Mouse (Mus musculus) thymus, adult 2 months (tissue): ENCODE measurements around the gene Nup210l. TPM values are rescaled to one million over a fixed set of nuclear protein-coding genes. Genes with fewer than 3 reads are reported as not detected.

Experiments
- DNase-seq: peaks from one replicate; pipeline ENCODE4 v3.0.0; 2021
- H3K27ac ChIP-seq: fragments of 200-500 bp; 2 replicates; pipeline ENCODE4 v1.5.1; 2012; ENCODE audit warnings: low read length, control low read depth; ENCODE audit not compliant: control insufficient read depth, insufficient read depth
- H3K27me3 ChIP-seq: fragments of 200-500 bp; 2 replicates; pipeline ENCODE4 v1.6.1; 2012; ENCODE audit warnings: mild to moderate bottlenecking, low read length, moderate library complexity, mixed read lengths; ENCODE audit not compliant: control insufficient read depth, insufficient read depth
- H3K36me3 ChIP-seq: fragments of 200-500 bp; 2 replicates; pipeline ENCODE4 v1.6.1; 2012; ENCODE audit warnings: mild to moderate bottlenecking, low read length, moderate library complexity; ENCODE audit not compliant: control insufficient read depth, insufficient read depth
- H3K4me1 ChIP-seq: fragments of 200-500 bp; replicated peaks from 2 replicates; pipeline ENCODE4 v1.6.1; 2012; ENCODE audit warnings: low read length; ENCODE audit not compliant: control insufficient read depth, insufficient read depth
- H3K4me3 ChIP-seq: fragments of 200-500 bp; 2 replicates; pipeline ENCODE4 v1.5.1; 2012; ENCODE audit warnings: mild to moderate bottlenecking, low read length, control low read depth, moderate library complexity; ENCODE audit not compliant: control insufficient read depth, insufficient read depth
- CTCF ChIP-seq: fragments of 200-500 bp; IDR thresholded peaks from 2 replicates; pipeline ENCODE4 v1.5.1; 2012; ENCODE audit warnings: mild to moderate bottlenecking, control low read depth, low read length, moderate library complexity, borderline replicate concordance; ENCODE audit not compliant: control insufficient read depth, poor library complexity, insufficient read depth; ENCODE audit errors: extremely low read depth
- POLR2A ChIP-seq: fragments of 200-500 bp; IDR thresholded peaks from 2 replicates; pipeline ENCODE4 v1.6.1; 2012; ENCODE audit warnings: mild to moderate bottlenecking, low read length, control low read depth, moderate library complexity; ENCODE audit not compliant: control insufficient read depth, poor library complexity, insufficient read depth; ENCODE audit errors: extremely low read depth
- WGBS: fragments of 180-500 bp; shearing (Covaris S2); methylation state at CpG from one replicate; pipeline ENCODE4 v1.1.7; 2018; 5-methylcytosine and 5-hydroxymethylcytosine counted together
- polyA plus RNA-seq: library from polyadenylated mRNA; depleted of rRNA; stranded (reverse); fragments of >200 nt; gene quantifications from 2 replicates; pipeline ENCODE4 v1.2.3, GENCODE M21; 2012

Nup210l gene
- polyA plus RNA-seq, 1 experiment, result 1.5 TPM

DNA sequence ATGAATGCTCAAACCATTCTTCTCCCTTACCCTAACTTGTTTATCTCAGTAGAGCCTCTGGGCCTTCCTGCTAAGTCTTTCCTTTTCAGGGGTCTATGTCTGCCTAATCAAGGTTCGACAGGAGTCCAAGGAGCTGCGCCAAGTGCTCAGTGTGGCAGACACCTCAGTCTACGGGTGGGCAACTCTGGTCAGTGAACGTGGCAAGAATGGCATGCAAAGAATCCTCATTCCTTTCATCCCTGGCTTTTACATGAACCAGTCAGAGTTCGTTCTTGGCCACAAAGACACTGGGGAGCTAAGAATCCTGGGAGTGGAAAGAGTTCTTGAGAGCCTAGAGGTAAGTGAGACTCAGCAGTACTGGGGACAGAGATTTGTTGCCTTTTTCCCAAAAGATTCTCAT, 99.7 kb downstream of the Nup210l start:
- Histone ChIP-seq H3K36me3 (peaks cover 14% of the 10 kb centered on the region; the same call in 1 of the 2 replicates), H3K27ac (no peak overlapping the region), H3K4me1 (no peaks in the 10 kb centered on the region), H3K4me3 (no peak overlapping the region), H3K27me3 (no peaks in the 10 kb centered on the region)
- TF ChIP-seq CTCF, result no peak
- no peak for TF ChIP-seq POLR2A
- no peak for DNase-seq
- WGBS, result 95% methylated on average over 5 of the region's 5 CpGs

DNA sequence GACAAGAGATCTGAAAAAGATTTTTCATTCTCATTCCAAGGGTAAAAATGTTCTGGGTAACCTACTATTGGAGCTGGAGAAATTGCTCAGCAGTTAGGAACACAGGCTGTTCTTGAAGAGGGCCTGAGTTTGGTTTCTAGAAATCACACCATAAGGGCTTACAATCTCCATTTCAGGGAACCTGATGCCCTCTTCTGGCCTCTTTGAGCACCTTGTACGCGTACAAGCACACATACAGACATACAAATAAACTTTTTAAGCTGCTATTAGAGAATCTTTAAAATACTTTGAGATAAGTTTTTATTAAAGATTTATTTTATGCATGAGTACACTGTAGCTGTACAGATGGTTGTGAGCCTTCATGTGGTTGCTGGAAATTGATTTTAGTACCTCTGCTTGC, 100.7 kb downstream of the Nup210l start:
- Histone ChIP-seq H3K36me3 (peaks cover 19% of the 10 kb centered on the region; the same call in 1 of the 2 replicates), H3K27me3 (no peaks in the 10 kb centered on the region), H3K4me3 (no peak overlapping the region), H3K27ac (no peak overlapping the region), H3K4me1 (no peaks in the 10 kb centered on the region)
- no peak for DNase-seq
- 99% methylated on average over 2 of the region's 2 CpGs for WGBS
- no peak for TF ChIP-seq POLR2A
- no peak for TF ChIP-seq CTCF

DNA sequence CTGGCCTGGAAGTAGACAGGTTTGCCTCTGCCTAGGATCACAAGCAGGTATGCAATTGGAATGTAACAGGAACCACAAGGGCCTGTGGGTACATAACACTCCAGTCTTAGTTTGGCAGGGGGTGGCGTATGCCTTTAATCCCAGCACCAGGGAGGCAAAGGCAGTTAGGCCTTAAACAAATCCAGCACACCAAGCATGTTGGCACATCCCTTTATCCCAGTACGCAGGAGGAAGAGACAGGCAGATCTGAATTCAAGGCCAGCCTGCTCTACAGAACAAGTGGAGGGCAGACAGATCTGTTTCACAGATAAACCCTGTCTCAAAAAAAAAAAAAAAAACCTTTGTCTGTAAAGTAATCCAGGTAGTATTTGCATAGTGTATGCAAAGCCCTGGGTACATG, 104.7 kb downstream of the Nup210l start:
- Histone ChIP-seq H3K27me3 (no peaks in the 10 kb centered on the region), H3K27ac (no peak overlapping the region), H3K4me1 (peaks cover 8% of the 10 kb centered on the region), H3K36me3 (peaks cover 46% of the 10 kb centered on the region), H3K4me3 (no peak overlapping the region)
- DNase-seq, result no peak
- WGBS, result 95% methylated on average over 2 of the region's 2 CpGs
- no peak for TF ChIP-seq CTCF

DNA sequence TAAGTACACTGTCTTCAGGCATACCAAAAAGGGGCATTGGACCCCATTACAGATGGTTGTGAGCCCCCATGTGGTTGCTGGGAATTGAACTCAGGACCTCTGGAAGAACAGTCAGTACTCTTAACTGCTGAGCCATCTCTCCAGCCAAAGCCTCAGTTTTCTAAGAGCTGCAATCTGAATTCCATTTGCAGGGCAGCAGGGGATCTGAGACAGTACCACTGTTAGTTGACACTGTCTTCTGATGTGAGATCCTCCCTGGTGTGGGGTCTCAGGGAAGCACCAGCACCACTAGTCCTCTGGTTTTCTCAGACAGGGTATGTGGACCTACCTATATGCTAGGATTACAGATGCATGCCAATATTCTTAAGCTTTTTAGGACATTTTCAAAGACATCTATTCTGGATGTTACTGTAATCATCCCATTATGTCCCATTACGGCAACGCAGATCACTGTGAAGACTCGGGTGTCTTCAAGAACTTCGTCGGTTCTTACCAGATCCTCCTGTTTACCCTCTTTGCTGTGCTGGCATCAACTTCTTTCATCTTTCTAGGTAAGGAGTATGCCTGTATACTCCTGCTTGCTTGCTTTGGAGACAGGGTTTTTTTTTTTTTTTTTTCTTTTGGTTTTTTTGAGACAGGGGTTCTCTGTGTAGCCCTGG, 106.1 kb downstream of the Nup210l start:
- Histone ChIP-seq H3K27ac (no peak overlapping the region), H3K4me1 (peaks cover 10% of the 10 kb centered on the region), H3K36me3 (peaks cover 46% of the 10 kb centered on the region), H3K27me3 (no peaks in the 10 kb centered on the region), H3K4me3 (no peak overlapping the region)
- DNase-seq, result no peak
- TF ChIP-seq CTCF (no peak), POLR2A (no peak)
- 95% methylated on average over 5 of the region's 5 CpGs for WGBS

- no peak for DNase-seq
- WGBS, result 50% methylated on average over 13 of the region's 13 CpGs
- H3K27me3 ChIP-seq, result no peaks in the 10 kb centered on the region
- no peak overlapping the region for H3K4me3 ChIP-seq
- TF ChIP-seq CTCF, result no peak
- no peak for TF ChIP-seq POLR2A
- no peak overlapping the region for H3K27ac ChIP-seq
- H3K4me1 ChIP-seq, result peaks cover 10% of the 10 kb centered on the region
- H3K36me3 ChIP-seq, result peaks cover 46% of the 10 kb centered on the region
These were observed 107.8 kb downstream of the Nup210l start for GRCm38 (mm10) chr3:90211475-90212398.

DNA sequence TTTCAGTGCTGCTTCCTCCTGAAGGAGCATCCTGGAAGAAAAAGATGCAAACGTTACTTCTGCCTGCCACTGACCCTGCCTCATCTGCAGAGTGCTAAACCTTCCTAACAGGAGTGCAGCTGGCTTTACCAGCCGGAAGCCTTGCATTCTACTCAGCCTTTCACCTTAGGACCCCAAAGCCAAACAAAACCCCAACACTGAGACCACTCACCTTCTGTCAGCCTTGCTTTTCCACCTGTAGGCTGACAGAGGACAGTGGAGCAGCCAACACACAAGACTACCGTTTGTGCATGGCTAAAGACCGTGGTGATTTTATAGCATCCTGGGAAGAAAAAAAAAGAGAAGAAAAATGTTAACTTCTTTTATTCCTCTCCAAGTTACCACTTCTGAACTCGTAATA, 108.8 kb downstream of the Nup210l start:
- no peaks in the 10 kb centered on the region for H3K27me3 ChIP-seq
- H3K36me3 ChIP-seq, result peaks cover 40% of the 10 kb centered on the region
- TF ChIP-seq POLR2A (no peak), CTCF (no peak)
- no peak for DNase-seq
- peak overlapping the region; percentile 43 for H3K4me3 ChIP-seq
- WGBS, result 12% methylated on average over 5 of the region's 5 CpGs
- no peak overlapping the region for H3K27ac ChIP-seq
- peaks cover 10% of the 10 kb centered on the region for H3K4me1 ChIP-seq
